ENCODE assay signal across 31 mouse cellular contexts in the genomic region with DNA sequence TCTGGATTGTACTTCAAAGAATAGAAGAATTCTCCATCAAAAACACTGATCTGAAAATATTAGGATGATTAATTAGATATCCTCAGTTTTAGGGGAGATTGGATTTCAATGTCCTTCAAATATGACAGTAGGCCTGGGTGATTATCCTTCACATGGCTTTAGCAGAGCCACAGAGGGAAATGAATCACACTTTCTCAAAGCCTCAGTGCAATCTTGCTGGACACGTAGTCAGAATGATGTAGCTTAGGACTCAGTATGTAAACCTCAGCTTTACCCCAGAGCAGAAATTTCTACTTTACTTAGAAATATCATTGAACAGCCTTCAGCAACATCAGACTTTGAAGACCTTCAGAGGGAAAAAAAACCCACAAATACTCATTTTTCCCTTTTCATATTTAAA.
"Had no signal": no experiment of that assay in that cellular context is flagged by ENCODE, and none has a peak within 500 bp of the region (broad histone marks: within the 10 kb centered on the region; RNA-seq: fewer than 3 reads in every experiment).

No protein-coding gene starts in this region.

- ATAC-seq: liver, postnatal 0 days; lung, postnatal 0 days; midbrain, embryonic 13.5 days; midbrain, embryonic 15.5 days; midbrain, embryonic 16.5 days had no signal

- H3K9me3 ChIP-seq: limb, embryonic 10.5 days; limb, embryonic 12.5 days; limb, embryonic 13.5 days; limb, embryonic 15.5 days; liver, embryonic 12.5 days; liver, embryonic 13.5 days; liver, embryonic 15.5 days; lung, embryonic 15.5 days; megakaryocyte, embryonic 14.5 days; midbrain, embryonic 10.5 days; midbrain, embryonic 12.5 days; midbrain, embryonic 13.5 days; midbrain, embryonic 15.5 days; neural tube, embryonic 12.5 days had no signal

- H3K36me3 ChIP-seq: limb, embryonic 12.5 days; limb, embryonic 13.5 days; limb, embryonic 15.5 days; liver, embryonic 12.5 days; liver, embryonic 13.5 days; liver, embryonic 15.5 days; midbrain, embryonic 12.5 days; midbrain, embryonic 13.5 days; midbrain, embryonic 15.5 days had no signal

- H3K27ac ChIP-seq: limb, embryonic 10.5 days; limb, embryonic 12.5 days; limb, embryonic 13.5 days; limb, embryonic 15.5 days; liver, embryonic 12.5 days; liver, embryonic 13.5 days; liver, embryonic 14.5 days; liver, embryonic 15.5 days; lung, embryonic 15.5 days; macrophage; midbrain, embryonic 10.5 days; midbrain, embryonic 12.5 days; midbrain, embryonic 13.5 days; midbrain, embryonic 15.5 days; neural tube, embryonic 12.5 days had no signal

- H3K27me3 ChIP-seq: limb, embryonic 15.5 days; liver, embryonic 12.5 days; liver, embryonic 13.5 days; liver, embryonic 15.5 days; lung, embryonic 15.5 days; megakaryocyte, embryonic 14.5 days; midbrain, embryonic 12.5 days; midbrain, embryonic 13.5 days; midbrain, embryonic 15.5 days; neural tube, embryonic 12.5 days had no signal

- DNase-seq: left cerebral cortex, postnatal 4 days; liver; liver, embryonic 13.5 days; liver, postnatal 0 days; lung, adult 18-20 months; lung, adult 2 months; lung, embryonic 14.5 days; lung, postnatal 10 days; lung, postnatal 14 days; lung, postnatal 36 days; lung, postnatal 4 days; midbrain, embryonic 14.5 days had no signal

- H3K9ac ChIP-seq: limb, embryonic 12.5 days; limb, embryonic 13.5 days; limb, embryonic 15.5 days; liver, embryonic 12.5 days; liver, embryonic 13.5 days; liver, embryonic 14.5 days; liver, embryonic 15.5 days; liver, postnatal 0 days; lung, embryonic 14.5 days; lung, embryonic 15.5 days; midbrain, embryonic 12.5 days; midbrain, embryonic 13.5 days; midbrain, embryonic 15.5 days; neural tube, embryonic 12.5 days had no signal

- H3K4me2 ChIP-seq: limb, embryonic 12.5 days; limb, embryonic 13.5 days; limb, embryonic 15.5 days; liver, embryonic 11.5 days; liver, embryonic 12.5 days; liver, embryonic 13.5 days; liver, embryonic 15.5 days; lung, embryonic 14.5 days; lung, embryonic 15.5 days; midbrain, embryonic 11.5 days; midbrain, embryonic 12.5 days; midbrain, embryonic 13.5 days; midbrain, embryonic 15.5 days; neural tube, embryonic 12.5 days had no signal

- H3K4me1 ChIP-seq: limb, embryonic 10.5 days; limb, embryonic 12.5 days; limb, embryonic 13.5 days; limb, embryonic 15.5 days; liver, embryonic 13.5 days; liver, embryonic 15.5 days; lung, embryonic 15.5 days; midbrain, embryonic 15.5 days had no signal

- H3K4me3 ChIP-seq: limb, embryonic 10.5 days; limb, embryonic 12.5 days; limb, embryonic 13.5 days; limb, embryonic 15.5 days; liver, embryonic 12.5 days; liver, embryonic 13.5 days; liver, embryonic 15.5 days; lung, embryonic 15.5 days; megakaryocyte, embryonic 14.5 days; midbrain, embryonic 10.5 days; midbrain, embryonic 12.5 days; midbrain, embryonic 13.5 days; midbrain, embryonic 15.5 days; neural tube, embryonic 12.5 days had no signal
